ENCODE assay signal across 1 mouse cellular context in genomic region chr11:72487739-72488138, GRCm38 (mm10).
TF ChIP-seq lines count a peak whose summit lies in the region.

No protein-coding gene starts in this region.

TF ChIP-seq in MEL, 35 proteins besides CTCF, POLR2A, EP300 and RAD21 (continued from another document):
- TF ChIP-seq ETS1 (IDR thresholded peaks at IDR 0.05; ENCODE audit: low read depth, low read length) (no peak), GATA1 (IDR thresholded peaks at IDR 0.05; ENCODE audit: low read depth, low read length) (no peak), TAL1 (IDR thresholded peaks at IDR 0.05; ENCODE audit: low read length) (no peak), SIN3A (IDR thresholded peaks at IDR 0.05; ENCODE audit: low read length) (no peak)
